Mouse (Mus musculus): Measurements from ENCODE around the gene Crip1. TPM values are rescaled to one million over a fixed set of nuclear protein-coding genes. Genes with fewer than 3 reads are reported as not detected.

Crip1 gene
- polyA plus RNA-seq, 1 experiment from 2014 or later = 181 TPM

GRCm38 (mm10) chr12:113181020-113181419 lies 34.9 kb downstream of the Crip1 start:
- H3K36me3 ChIP-seq (replicated peaks; ENCODE audit: insufficient read depth, low read length) = no peaks in the 10 kb centered on the region
- H3K9me3 ChIP-seq (ENCODE audit: low read length) = no peaks in the 10 kb centered on the region
- no peak overlapping the region for H3K4me2 ChIP-seq (ENCODE audit: low read depth, low read length)
- DNase-seq (no peak), ATAC-seq (no peak)
- 0 out of 2 replicates have a peak, but pooled peaks cover 2% of the 10 kb centered on the region for H3K4me1 ChIP-seq (ENCODE audit: insufficient read depth)
- no peak overlapping the region for H3K9ac ChIP-seq (replicated peaks)
- WGBS (ENCODE audit: insufficient replicate concordance) = 53% methylated on average over 4 of the region's 4 CpGs
- H3K4me3 ChIP-seq (ENCODE audit: low read depth, low read length) = no peak overlapping the region
- H3K27me3 ChIP-seq (ENCODE audit: insufficient read depth, low read length) = peaks cover 10% of the 10 kb centered on the region
- H3K27ac ChIP-seq (ENCODE audit: low read depth) = no peak overlapping the region
- TF ChIP-seq EP300 (IDR thresholded peaks at IDR 0.05; ENCODE audit: low read depth) = no peak
- TF ChIP-seq CTCF (IDR thresholded peaks at IDR 0.05; ENCODE audit: low read depth) = no peak

- H3K4me3 ChIP-seq (ENCODE audit: low read depth, low read length) = no peak overlapping the region
- TF ChIP-seq CTCF (IDR thresholded peaks at IDR 0.05; ENCODE audit: low read depth) (no peak), EP300 (IDR thresholded peaks at IDR 0.05; ENCODE audit: low read depth) (no peak)
- 54% methylated on average over 5 of the region's 5 CpGs for WGBS (ENCODE audit: insufficient replicate concordance)
- H3K9ac ChIP-seq (replicated peaks) = no peak overlapping the region
- no peak overlapping the region for H3K27ac ChIP-seq (ENCODE audit: low read depth)
- DNase-seq = no peak
- no peaks in the 10 kb centered on the region for H3K9me3 ChIP-seq (ENCODE audit: low read length)
- no peak overlapping the region for H3K4me2 ChIP-seq (ENCODE audit: low read depth, low read length)
- peaks cover 10% of the 10 kb centered on the region; the same call in 1 of the 2 replicates for H3K4me1 ChIP-seq (ENCODE audit: insufficient read depth)
- no peak for ATAC-seq
- no peaks in the 10 kb centered on the region for H3K36me3 ChIP-seq (replicated peaks; ENCODE audit: insufficient read depth, low read length)
- peaks cover 29% of the 10 kb centered on the region for H3K27me3 ChIP-seq (ENCODE audit: insufficient read depth, low read length)
Measured at GRCm38 (mm10) chr12:113184945-113185344, 38.8 kb downstream of the Crip1 start.

GRCm38 (mm10) chr12:113185442-113186291 lies 39.6 kb downstream of the Crip1 start, which contains the start of gene Tmem121:
Gene Tmem121, plus strand, starts transcription at chr12:113185930.
- Histone ChIP-seq H3K4me2 (ENCODE audit: low read depth, low read length) (peak within 1 kb of the TSS; percentile 70), H3K27me3 (ENCODE audit: insufficient read depth, low read length) (peaks cover 29% of the 10 kb centered on the region), H3K9ac (replicated peaks) (0 out of 2 replicates have a peak within 1 kb of the TSS, but pooled peaks have one; percentile 9), H3K9me3 (ENCODE audit: low read length) (no peaks in the 10 kb centered on the region), H3K4me1 (ENCODE audit: insufficient read depth) (peaks cover 10% of the 10 kb centered on the region; the same call in 1 of the 2 replicates), H3K36me3 (replicated peaks; ENCODE audit: insufficient read depth, low read length) (no peaks in the 10 kb centered on the region), H3K27ac (ENCODE audit: low read depth) (no peak within 1 kb of the TSS), H3K4me3 (ENCODE audit: low read depth, low read length) (peak within 1 kb of the TSS; percentile 46)
- no peak for ATAC-seq
- TF ChIP-seq EP300 (IDR thresholded peaks at IDR 0.05; ENCODE audit: low read depth) = no peak
- TF ChIP-seq CTCF (IDR thresholded peaks at IDR 0.05; ENCODE audit: low read depth) = no peak
- WGBS (ENCODE audit: insufficient replicate concordance) = 5% methylated on average over 62 of the region's 63 CpGs
- DNase-seq = peak; percentile 21

- ATAC-seq (no peak), DNase-seq (no peak)
- no peak overlapping the region for H3K9ac ChIP-seq (replicated peaks)
- no peak overlapping the region for H3K27ac ChIP-seq (ENCODE audit: low read depth)
- peak overlapping the region; percentile 46 for H3K4me3 ChIP-seq (ENCODE audit: low read depth, low read length)
- no peaks in the 10 kb centered on the region for H3K9me3 ChIP-seq (ENCODE audit: low read length)
- H3K27me3 ChIP-seq (ENCODE audit: insufficient read depth, low read length) = peaks cover 29% of the 10 kb centered on the region
- H3K36me3 ChIP-seq (replicated peaks; ENCODE audit: insufficient read depth, low read length) = no peaks in the 10 kb centered on the region
- peak overlapping the region; percentile 70 for H3K4me2 ChIP-seq (ENCODE audit: low read depth, low read length)
- peaks cover 10% of the 10 kb centered on the region; the same call in 1 of the 2 replicates for H3K4me1 ChIP-seq (ENCODE audit: insufficient read depth)
- TF ChIP-seq CTCF (IDR thresholded peaks at IDR 0.05; ENCODE audit: low read depth) = no peak
- 47% methylated on average over 12 of the region's 12 CpGs for WGBS (ENCODE audit: insufficient replicate concordance)
Measured at GRCm38 (mm10) chr12:113186326-113187010, 40.4 kb downstream of the Crip1 start.

- Histone ChIP-seq H3K27ac (ENCODE audit: low read depth) (no peak overlapping the region), H3K36me3 (replicated peaks; ENCODE audit: insufficient read depth, low read length) (no peaks in the 10 kb centered on the region), H3K4me1 (ENCODE audit: insufficient read depth) (peaks cover 10% of the 10 kb centered on the region; the same call in 1 of the 2 replicates), H3K9me3 (ENCODE audit: low read length) (no peaks in the 10 kb centered on the region), H3K9ac (replicated peaks) (no peak overlapping the region), H3K4me3 (ENCODE audit: low read depth, low read length) (no peak overlapping the region), H3K4me2 (ENCODE audit: low read depth, low read length) (no peak overlapping the region), H3K27me3 (ENCODE audit: insufficient read depth, low read length) (peaks cover 29% of the 10 kb centered on the region)
- no peak for ATAC-seq
- DNase-seq = no peak
- TF ChIP-seq CTCF (IDR thresholded peaks at IDR 0.05; ENCODE audit: low read depth) (no peak), EP300 (IDR thresholded peaks at IDR 0.05; ENCODE audit: low read depth) (no peak)
- WGBS (ENCODE audit: insufficient replicate concordance) = 47% methylated on average over 4 of the region's 4 CpGs
Measured at GRCm38 (mm10) chr12:113187011-113187375, 40.9 kb downstream of the Crip1 start.
